Mouse (Mus musculus) left cerebral cortex, adult 11 months (tissue): ENCODE results near the gene Necap1.

Experiments
- DNase-seq: peaks from one replicate; pipeline ENCODE4 v3.0.0; 2022; ENCODE audit warnings: low spot score

The Necap1 gene

DNA sequence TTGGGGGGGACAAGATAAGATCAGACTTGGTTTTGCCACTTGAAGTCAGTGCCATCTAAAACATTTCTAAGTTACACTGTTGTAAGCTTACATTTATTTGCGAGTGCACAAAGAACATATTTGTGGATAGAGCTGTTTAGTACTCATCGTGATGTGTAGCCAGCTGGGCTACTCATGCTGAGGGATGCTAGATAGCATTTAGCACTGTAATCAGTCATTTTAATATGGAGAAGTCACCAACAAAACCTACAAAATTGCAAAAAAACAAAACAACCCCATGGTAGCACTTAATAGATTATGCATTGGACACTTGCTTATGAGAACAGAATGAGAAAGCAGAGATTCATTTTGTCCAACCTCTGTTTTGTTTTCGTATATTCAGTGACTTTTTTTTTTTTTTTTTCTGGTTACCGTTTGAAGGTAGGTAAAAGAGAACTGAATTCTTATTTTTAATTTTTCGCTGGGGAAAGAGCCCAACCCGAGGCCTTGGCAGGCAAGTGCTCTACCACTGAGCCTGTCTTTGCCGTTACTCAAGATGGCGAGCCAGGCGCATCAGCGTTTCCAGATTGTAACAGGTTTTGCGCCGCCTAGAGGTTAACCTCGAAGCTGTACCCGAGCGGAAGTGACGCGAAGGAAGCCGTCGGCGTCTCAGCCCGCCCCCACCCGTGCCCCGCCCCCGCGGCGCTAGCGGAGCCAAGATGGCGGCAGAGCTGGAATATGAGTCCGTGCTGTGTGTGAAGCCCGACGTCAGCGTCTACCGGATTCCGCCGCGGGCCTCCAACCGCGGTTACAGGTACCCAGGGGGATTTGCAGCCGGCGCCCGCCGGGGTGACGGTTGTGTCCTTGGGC, at the start of gene Necap1:
Gene Necap1 (plus strand): TSS at position 604 of the 849 bp plus-strand sequence.
- peak; percentile 96 for DNase-seq

DNA sequence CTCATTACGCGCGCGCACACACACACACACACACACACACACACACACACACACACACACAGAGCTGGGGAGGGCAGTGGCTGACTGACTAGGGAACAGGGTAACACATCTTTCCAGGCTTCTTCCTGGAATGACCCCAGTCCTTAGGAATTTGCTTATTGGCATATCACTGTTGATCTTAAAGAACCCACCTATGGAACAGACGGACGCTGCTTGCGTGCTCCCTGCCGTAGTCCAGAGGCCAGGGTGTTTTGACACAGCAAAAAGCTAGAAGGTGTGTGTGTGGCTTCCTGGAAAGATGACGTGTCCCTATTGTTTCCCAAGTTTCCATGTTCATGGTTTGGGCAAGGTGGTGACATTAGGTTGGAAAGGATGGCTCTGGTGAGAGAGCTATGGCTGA, 49.1 kb upstream of the Necap1 start:
- DNase-seq: no peak

DNA sequence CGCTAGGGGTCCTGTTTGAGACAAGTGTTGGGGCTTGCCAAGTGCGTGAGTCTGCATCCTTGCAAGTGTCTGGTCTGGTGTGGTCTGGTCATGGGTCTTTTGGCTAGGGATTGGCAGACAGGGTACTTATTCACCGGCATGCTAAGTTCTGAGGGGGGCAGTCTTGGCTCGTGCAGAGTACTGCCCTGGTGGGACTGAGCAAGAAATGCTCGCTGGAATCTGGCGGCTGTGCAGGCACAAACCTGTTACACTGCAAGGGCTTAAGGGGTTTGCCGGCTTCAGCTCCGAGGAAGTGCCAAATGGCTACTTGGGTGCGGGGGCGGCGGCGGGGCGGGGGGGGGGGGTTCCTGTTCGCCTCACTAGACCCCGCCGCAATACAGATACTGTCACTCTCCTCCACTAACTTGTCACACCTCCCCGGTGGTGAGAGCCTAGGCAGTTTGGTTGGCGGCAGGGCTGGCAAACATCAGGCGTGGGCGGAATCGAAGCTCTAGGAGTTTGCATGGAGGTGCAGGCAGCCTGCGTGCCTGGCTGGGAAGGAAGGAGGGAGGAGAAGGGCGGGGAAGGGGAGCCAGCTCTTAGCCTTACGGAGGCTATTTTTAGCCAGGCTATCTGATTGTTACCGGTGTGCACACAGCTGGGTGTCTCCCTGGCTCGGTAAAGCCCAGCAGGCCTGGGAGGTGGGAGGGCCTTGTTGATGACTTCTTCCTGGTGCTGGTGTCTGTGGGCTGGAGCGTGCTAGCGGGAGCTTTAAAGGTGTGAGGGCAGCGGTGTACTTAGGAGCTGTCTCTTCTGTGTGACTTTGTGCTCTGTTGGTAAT, 48.1 kb upstream of the Necap1 start:
- DNase-seq: peak; percentile 82

DNA sequence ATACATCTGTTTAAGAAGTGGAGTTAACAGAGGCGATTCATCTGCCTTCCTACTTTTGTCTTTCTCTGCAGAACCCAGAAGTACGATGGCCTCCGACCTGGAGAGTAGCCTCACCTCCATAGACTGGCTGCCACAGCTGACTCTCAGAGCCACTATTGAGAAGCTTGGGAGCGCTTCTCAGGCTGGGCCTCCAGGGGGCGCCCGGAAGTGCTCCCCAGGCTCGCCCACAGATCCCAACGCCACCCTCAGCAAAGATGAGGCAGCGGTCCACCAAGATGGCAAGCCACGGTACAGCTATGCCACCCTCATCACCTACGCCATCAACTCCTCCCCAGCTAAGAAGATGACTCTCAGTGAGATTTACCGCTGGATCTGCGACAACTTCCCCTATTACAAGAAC, 46.2 kb upstream of the Necap1 start:
- no peak for DNase-seq

DNA sequence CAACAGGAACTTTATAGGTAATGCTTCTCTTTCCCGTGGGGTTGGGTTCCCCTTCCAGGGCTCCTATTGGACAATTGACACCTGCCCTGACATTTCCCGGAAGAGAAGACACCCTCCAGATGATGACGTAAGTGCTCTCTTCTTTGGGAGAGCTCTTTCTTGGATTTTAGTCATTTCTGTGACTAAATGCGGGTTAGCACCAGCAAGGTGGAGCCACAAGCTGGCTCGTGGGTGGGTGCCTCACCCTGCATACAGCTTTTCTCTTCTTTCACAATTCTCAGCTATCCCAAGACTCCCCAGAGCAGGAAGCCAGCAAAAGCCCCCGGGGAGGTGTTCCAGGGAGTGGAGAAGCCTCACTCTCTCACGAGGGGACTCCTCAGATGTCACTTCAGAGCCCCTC, 41.4 kb upstream of the Necap1 start:
- no peak for DNase-seq

- no peak for DNase-seq
Observed at GRCm38 (mm10) chr6:122834365-122834764, 39.9 kb upstream of the Necap1 start.

- no peak for DNase-seq
Observed at GRCm38 (mm10) chr6:122836974-122837373, 37.3 kb upstream of the Necap1 start.

DNA sequence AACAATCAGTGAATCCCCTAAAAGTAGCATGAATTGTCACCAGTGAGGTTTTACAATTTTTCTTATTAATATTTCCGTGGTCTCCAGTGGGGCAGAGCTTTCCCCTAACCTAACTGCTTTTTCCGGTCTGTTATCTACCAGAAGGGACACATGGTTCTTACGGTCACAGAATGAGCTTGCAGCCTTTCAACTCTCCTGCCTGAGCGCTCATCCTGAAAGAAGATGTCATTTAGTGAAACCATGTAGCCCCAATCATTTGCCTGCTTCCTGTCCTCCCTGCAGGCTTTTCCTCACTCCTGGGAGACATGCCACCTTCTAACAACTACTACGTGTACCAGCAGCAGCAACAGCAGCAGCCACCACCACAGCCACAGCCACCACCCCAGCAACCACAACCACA, 36.7 kb upstream of the Necap1 start:
- no peak for DNase-seq

DNA sequence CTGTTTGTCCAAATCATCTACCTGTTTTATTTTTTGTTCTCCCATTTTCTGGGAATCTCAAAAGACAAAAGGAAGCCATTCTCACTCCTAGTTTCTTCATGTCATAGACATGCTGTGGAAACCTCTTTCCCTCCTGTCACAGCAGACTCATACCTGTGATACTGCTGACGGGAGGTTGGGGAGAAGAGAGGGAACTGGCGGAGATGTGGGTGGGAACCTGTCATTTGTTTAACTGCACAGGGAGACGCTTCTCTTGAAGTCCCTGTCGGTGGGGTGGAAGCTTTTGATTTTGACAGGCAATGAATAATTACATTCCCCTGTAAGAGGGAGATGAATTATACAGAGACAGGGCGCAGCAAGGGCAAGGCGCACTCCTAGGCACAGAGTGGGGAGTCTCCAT, 30.5 kb upstream of the Necap1 start:
- DNase-seq: no peak

- no peak for DNase-seq
Observed at GRCm38 (mm10) chr6:122852696-122853095, 21.6 kb upstream of the Necap1 start.

DNA sequence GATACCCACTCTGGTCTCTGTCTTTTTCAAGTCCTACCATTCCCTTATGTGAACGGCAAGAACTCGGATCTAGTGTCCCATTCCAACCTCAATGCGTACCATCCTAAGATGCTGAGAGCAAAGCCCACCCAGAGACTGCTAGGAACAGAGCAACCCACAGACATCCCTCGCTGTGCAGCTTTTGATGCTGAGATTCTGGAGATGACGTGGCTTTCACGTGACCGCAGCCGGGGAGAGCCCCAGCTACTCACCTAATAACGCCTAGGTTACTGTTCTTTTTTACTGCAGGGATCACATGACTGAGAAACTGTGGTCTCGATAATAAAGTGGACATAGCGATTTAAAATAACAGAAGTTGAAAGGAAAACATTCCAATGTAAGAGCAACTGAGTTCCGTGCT, 19.7 kb upstream of the Necap1 start:
- no peak for DNase-seq

GRCm38 (mm10) chr6:122855955-122856354, 18.3 kb upstream of the Necap1 start, which contains the start of gene C3ar1:
C3ar1 (minus strand) TSS chr6:122856161.
- no peak for DNase-seq

DNA sequence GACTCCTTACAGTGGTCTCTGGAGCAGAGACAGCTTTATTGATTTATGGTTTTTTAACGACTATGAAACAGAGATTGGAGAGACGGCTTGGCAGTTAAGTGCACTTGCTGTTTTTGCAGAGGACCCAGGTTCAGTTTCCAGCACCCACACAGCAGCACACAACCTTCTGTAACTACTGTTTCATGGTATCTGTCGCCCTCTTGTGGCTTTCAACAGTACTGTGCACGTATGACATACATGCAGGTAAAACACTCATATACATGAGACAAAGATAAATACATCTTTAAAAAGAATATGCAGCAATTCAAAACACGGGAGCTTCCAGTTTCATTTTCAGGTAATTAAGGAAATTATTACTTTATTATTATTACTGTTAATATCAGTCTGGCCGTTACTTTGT, 11.8 kb upstream of the Necap1 start:
- DNase-seq: no peak

DNA sequence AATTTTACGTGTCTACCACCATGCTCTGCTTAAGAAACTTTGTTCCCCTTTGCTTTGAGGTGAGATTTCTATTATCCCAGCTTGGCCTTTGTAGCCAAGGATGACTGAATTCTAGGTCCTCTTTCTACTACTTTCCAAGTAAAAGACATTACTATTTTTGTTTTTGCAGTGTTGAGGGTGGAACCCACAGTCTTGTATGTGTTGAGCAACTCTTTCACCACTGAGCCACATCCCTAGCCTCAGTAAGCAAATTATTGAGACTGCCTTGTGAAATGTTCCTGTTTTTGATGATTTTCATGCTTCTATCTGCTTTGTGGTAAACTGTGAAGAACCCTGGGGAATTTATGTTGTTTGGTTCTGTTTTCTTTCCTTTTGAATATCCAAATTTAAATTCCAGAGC, 11.4 kb upstream of the Necap1 start:
- DNase-seq: no peak

DNA sequence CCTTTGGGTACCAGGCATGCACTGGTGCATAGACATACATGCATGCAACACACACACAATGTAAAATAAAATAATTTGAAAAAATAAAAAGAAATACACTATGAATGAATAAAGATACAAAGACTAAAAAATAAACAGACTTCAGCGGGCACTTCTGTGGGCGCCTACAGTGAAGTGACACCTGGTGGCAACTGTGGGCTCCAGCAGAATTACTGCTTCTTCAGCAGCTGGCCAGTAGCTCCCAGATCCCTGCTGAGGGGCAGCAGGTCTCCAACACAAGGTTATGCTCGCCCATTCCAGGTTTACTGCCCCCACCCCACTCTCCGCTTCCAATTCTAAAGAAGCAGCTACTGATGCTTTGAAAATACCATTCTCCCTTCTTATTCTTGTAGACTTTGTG, 6.4 kb upstream of the Necap1 start:
- DNase-seq: no peak

GRCm38 (mm10) chr6:122869846-122870245, 4.4 kb upstream of the Necap1 start:
- DNase-seq: no peak

DNA sequence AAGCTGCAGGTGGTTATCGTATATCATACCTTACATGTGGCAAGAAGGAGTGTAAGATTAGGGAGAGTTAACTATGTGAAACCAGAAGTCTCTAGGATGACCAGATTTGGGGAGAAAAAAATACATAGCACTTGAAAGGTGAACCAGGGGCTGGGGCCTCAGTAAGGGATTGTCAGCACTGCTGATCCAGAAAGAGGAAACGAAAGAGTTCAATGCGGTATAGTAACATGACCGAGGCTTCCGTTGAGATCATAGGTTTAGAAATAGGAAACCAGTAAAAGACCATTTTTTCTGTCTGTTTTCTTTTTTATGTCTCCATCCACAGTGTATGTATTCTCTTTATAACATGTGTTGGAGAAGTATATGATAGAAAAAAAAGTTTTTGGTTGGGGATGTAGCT, 1.5 kb upstream of the Necap1 start:
- DNase-seq: no peak

DNA sequence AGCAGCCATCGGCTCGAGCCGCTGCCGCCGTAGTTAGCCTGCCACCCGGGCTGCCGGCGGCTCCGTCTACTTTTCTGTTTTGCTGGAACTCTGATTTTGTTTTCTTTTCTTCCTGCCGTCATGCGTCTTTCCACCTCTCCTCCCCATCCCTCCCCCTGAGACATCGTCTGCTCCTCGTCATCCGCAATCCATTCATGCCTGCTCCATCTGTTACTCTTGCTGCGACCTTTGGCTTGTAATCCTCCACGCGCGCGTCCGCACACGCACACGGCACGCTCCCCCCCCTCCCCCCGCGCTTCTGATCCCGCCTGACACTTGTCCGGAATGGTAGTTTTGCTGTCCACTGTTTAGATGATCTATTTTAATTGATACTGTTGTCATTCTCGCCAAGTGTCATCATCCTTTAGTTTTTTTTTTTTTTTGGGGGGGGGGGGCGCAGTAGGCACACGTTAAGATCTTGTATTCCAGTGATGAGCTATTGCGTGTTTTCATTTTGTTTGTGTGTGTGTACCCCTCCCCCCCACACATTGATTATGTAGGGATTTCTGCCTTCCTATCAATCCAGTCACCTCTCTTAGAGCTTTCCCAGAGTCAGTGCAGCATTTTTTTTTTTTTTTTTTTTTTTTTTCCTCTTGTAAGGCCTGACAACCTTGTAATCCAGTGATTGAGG, 581 bp downstream of the Necap1 start:
- DNase-seq: no peak

DNA sequence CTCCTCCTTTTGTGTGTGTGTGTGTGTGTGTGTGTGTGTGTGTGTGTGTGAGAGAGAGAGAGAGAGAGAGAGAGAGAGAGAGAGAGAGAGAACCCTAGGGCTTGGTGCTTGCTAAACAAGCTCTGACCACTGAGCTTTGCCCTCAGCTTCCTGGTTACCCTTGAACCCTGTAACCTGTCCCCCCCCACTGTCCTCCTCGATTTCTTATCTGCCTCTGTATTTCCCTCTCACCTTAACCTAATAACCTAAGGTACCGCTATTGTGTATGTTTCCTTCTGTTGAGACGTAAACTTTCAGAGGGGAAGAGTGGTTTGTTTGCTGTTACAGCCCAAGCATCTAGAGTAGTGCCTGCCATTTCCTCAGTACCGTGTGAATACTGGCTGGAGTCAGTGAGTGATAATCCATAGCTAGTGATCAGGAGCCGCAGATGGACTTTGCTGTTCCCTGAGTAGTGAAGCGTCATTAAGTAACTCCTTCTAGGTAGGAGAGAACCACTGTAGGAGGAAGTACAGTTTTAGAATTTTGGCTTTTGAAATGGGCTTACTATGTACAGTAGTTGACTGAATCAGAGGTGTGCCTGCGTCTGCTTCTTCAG, 5.0 kb downstream of the Necap1 start:
- no peak for DNase-seq

DNA sequence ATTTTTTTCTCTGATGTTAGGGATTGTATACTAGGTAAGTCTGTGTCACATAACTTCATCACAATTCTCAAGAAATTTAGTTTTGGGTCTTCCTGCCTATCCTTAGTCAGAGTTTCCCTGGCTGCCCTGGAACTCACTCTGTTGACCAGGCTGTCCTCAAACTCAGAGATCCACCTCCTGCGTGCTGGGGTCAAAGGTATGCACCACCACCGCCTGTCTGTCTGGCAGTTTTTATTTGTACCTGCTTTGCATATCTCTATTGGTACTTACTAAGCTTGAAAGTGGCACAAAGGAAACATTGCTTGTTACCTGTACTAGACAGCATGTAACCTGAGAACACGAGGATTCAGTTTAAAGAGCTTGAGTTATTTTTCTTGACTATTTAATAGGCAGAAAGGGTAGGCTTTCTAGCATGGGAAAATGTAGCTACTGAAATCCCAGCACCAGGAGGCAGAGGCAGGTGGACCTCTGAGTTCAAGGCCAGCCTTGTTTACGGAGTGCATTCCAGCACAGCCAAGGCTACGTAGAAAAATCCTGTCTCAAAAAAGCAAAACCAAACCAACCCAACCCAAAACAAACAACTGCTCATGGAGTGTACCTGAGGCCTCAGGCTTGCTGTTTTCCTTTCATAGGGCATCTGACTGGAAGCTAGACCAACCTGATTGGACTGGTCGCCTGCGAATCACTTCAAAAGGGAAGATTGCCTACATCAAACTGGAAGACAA, 5.7 kb downstream of the Necap1 start:
- no peak for DNase-seq

DNA sequence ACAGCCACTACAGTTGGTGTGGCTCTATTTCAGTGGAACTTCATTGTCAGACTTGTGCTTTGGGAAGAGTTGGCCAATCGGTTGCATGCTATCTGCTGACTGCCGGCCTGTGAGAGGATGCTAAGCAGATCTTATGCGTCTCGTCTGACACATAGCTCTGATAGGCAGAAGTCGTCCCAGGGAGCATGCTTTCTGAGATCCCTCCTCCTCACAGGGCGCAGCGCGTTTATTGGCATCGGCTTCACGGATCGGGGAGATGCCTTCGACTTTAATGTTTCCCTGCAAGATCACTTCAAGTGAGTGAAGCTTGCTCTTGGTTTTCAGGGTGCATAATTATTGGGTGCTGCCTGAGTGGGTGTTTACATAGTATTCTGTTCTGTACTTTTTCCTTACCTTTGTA, 7.0 kb downstream of the Necap1 start:
- DNase-seq: no peak

GRCm38 (mm10) chr6:122883603-122884002, 9.3 kb downstream of the Necap1 start:
- no peak for DNase-seq
